Mouse (Mus musculus): ENCODE data around the gene Gm17535. TPM values are rescaled to one million over a fixed set of nuclear protein-coding genes. Genes with fewer than 3 reads are reported as not detected.
"Not testable (repeated sequence)": the region's sequence is repeated elsewhere in the genome, so short reads cannot be mapped to it uniquely, and the experiment has no call there.

Gene Gm17535
- polyA plus RNA-seq, 1 experiment from 2014 or later, result not detected

- not testable (repeated sequence) for H3K9ac ChIP-seq (ENCODE audit: low read depth, low read length); H3K4me3 ChIP-seq (ENCODE audit: low read depth, low read length); ATAC-seq (replicated peaks; ENCODE audit: insufficient number of reproducible peaks, low FRiP score, low TSS enrichment); H3K36me3 ChIP-seq (ENCODE audit: control insufficient read depth, insufficient read depth, low read length); H3K27ac ChIP-seq (ENCODE audit: low read depth, low read length); H3K9me3 ChIP-seq (replicated peaks; ENCODE audit: control insufficient read depth, low read length); H3K4me2 ChIP-seq; H3K27me3 ChIP-seq (ENCODE audit: control insufficient read depth, insufficient read depth, low read length); H3K4me1 ChIP-seq (ENCODE audit: control insufficient read depth, insufficient read depth, low read length)
- 67% methylated on average over 9 of the region's 13 CpGs for WGBS (ENCODE audit: insufficient replicate concordance)
Observed at GRCm38 (mm10) chr9:3022316-3023008, 11.9 kb upstream of the Gm17535 start.

GRCm38 (mm10) chr9:3023312-3023984, 11.0 kb upstream of the Gm17535 start, which contains the start of gene Gm10718:
Gene Gm10718, plus strand, starts transcription at chr9:3023547.
- H3K36me3 ChIP-seq (ENCODE audit: control insufficient read depth, insufficient read depth, low read length); H3K27ac ChIP-seq (ENCODE audit: low read depth, low read length); H3K4me2 ChIP-seq; H3K9ac ChIP-seq (ENCODE audit: low read depth, low read length); H3K4me1 ChIP-seq (ENCODE audit: control insufficient read depth, insufficient read depth, low read length); H3K4me3 ChIP-seq (ENCODE audit: low read depth, low read length); H3K27me3 ChIP-seq (ENCODE audit: control insufficient read depth, insufficient read depth, low read length); H3K9me3 ChIP-seq (replicated peaks; ENCODE audit: control insufficient read depth, low read length); ATAC-seq (replicated peaks; ENCODE audit: insufficient number of reproducible peaks, low FRiP score, low TSS enrichment): not testable (repeated sequence)
- 69% methylated on average over 9 of the region's 13 CpGs for WGBS (ENCODE audit: insufficient replicate concordance)

GRCm38 (mm10) chr9:3023985-3024648, 10.3 kb upstream of the Gm17535 start:
- H3K4me2 ChIP-seq; H3K36me3 ChIP-seq (ENCODE audit: control insufficient read depth, insufficient read depth, low read length); H3K9ac ChIP-seq (ENCODE audit: low read depth, low read length); ATAC-seq (replicated peaks; ENCODE audit: insufficient number of reproducible peaks, low FRiP score, low TSS enrichment); H3K4me3 ChIP-seq (ENCODE audit: low read depth, low read length); H3K4me1 ChIP-seq (ENCODE audit: control insufficient read depth, insufficient read depth, low read length); H3K27me3 ChIP-seq (ENCODE audit: control insufficient read depth, insufficient read depth, low read length); H3K27ac ChIP-seq (ENCODE audit: low read depth, low read length); H3K9me3 ChIP-seq (replicated peaks; ENCODE audit: control insufficient read depth, low read length): not testable (repeated sequence)
- WGBS (ENCODE audit: insufficient replicate concordance), result 56% methylated on average over 14 of the region's 16 CpGs

GRCm38 (mm10) chr9:3024912-3025467, 9.4 kb upstream of the Gm17535 start, which contains the start of gene Gm10717:
Gene Gm10717, plus strand, starts transcription at chr9:3025417.
- H3K4me2 ChIP-seq; H3K4me1 ChIP-seq (ENCODE audit: control insufficient read depth, insufficient read depth, low read length); H3K9ac ChIP-seq (ENCODE audit: low read depth, low read length); ATAC-seq (replicated peaks; ENCODE audit: insufficient number of reproducible peaks, low FRiP score, low TSS enrichment); H3K36me3 ChIP-seq (ENCODE audit: control insufficient read depth, insufficient read depth, low read length); H3K27ac ChIP-seq (ENCODE audit: low read depth, low read length); H3K9me3 ChIP-seq (replicated peaks; ENCODE audit: control insufficient read depth, low read length); H3K27me3 ChIP-seq (ENCODE audit: control insufficient read depth, insufficient read depth, low read length); H3K4me3 ChIP-seq (ENCODE audit: low read depth, low read length): not testable (repeated sequence)
- WGBS (ENCODE audit: insufficient replicate concordance), result 68% methylated on average over 12 of the region's 12 CpGs

GRCm38 (mm10) chr9:3025653-3026052, 8.7 kb upstream of the Gm17535 start:
- not testable (repeated sequence) for H3K4me2 ChIP-seq; H3K4me1 ChIP-seq (ENCODE audit: control insufficient read depth, insufficient read depth, low read length); H3K4me3 ChIP-seq (ENCODE audit: low read depth, low read length); H3K9me3 ChIP-seq (replicated peaks; ENCODE audit: control insufficient read depth, low read length); H3K9ac ChIP-seq (ENCODE audit: low read depth, low read length); ATAC-seq (replicated peaks; ENCODE audit: insufficient number of reproducible peaks, low FRiP score, low TSS enrichment); H3K27ac ChIP-seq (ENCODE audit: low read depth, low read length); H3K36me3 ChIP-seq (ENCODE audit: control insufficient read depth, insufficient read depth, low read length); H3K27me3 ChIP-seq (ENCODE audit: control insufficient read depth, insufficient read depth, low read length)
- 58% methylated on average over 4 of the region's 6 CpGs for WGBS (ENCODE audit: insufficient replicate concordance)

- not testable (repeated sequence) for H3K4me3 ChIP-seq (ENCODE audit: low read depth, low read length); H3K9ac ChIP-seq (ENCODE audit: low read depth, low read length); H3K36me3 ChIP-seq (ENCODE audit: control insufficient read depth, insufficient read depth, low read length); H3K9me3 ChIP-seq (replicated peaks; ENCODE audit: control insufficient read depth, low read length); H3K27me3 ChIP-seq (ENCODE audit: control insufficient read depth, insufficient read depth, low read length); H3K4me2 ChIP-seq; H3K27ac ChIP-seq (ENCODE audit: low read depth, low read length); H3K4me1 ChIP-seq (ENCODE audit: control insufficient read depth, insufficient read depth, low read length); ATAC-seq (replicated peaks; ENCODE audit: insufficient number of reproducible peaks, low FRiP score, low TSS enrichment)
- WGBS (ENCODE audit: insufficient replicate concordance), result 70% methylated on average over 5 of the region's 5 CpGs
Observed at GRCm38 (mm10) chr9:3026136-3026535, 8.3 kb upstream of the Gm17535 start.

GRCm38 (mm10) chr9:3026741-3027140, 7.7 kb upstream of the Gm17535 start:
- not testable (repeated sequence) for H3K9me3 ChIP-seq (replicated peaks; ENCODE audit: control insufficient read depth, low read length); H3K27me3 ChIP-seq (ENCODE audit: control insufficient read depth, insufficient read depth, low read length); H3K4me2 ChIP-seq; H3K36me3 ChIP-seq (ENCODE audit: control insufficient read depth, insufficient read depth, low read length); H3K27ac ChIP-seq (ENCODE audit: low read depth, low read length); H3K4me3 ChIP-seq (ENCODE audit: low read depth, low read length); H3K4me1 ChIP-seq (ENCODE audit: control insufficient read depth, insufficient read depth, low read length); H3K9ac ChIP-seq (ENCODE audit: low read depth, low read length); ATAC-seq (replicated peaks; ENCODE audit: insufficient number of reproducible peaks, low FRiP score, low TSS enrichment)
- 62% methylated on average over 9 of the region's 9 CpGs for WGBS (ENCODE audit: insufficient replicate concordance)

GRCm38 (mm10) chr9:3027200-3027599, 7.2 kb upstream of the Gm17535 start:
- H3K36me3 ChIP-seq (ENCODE audit: control insufficient read depth, insufficient read depth, low read length); H3K4me3 ChIP-seq (ENCODE audit: low read depth, low read length); H3K27me3 ChIP-seq (ENCODE audit: control insufficient read depth, insufficient read depth, low read length); H3K9me3 ChIP-seq (replicated peaks; ENCODE audit: control insufficient read depth, low read length); H3K27ac ChIP-seq (ENCODE audit: low read depth, low read length); H3K4me1 ChIP-seq (ENCODE audit: control insufficient read depth, insufficient read depth, low read length); H3K4me2 ChIP-seq; H3K9ac ChIP-seq (ENCODE audit: low read depth, low read length): not testable (repeated sequence)
- 0 out of 2 replicates have a peak, but pooled peaks have one; percentile 4 for ATAC-seq (replicated peaks; ENCODE audit: insufficient number of reproducible peaks, low FRiP score, low TSS enrichment)
- 66% methylated on average over 9 of the region's 9 CpGs for WGBS (ENCODE audit: insufficient replicate concordance)
